Mouse (Mus musculus) heart, postnatal 4 days (tissue): ENCODE results near the gene Pth2. TPM values are rescaled to one million over a fixed set of nuclear protein-coding genes. Genes with fewer than 3 reads are reported as not detected.

ENCODE experiments used
- DNase-seq: peaks from one replicate; pipeline ENCODE4 v3.0.0; 2021
- total RNA-seq, 2 experiments: library from RNA; stranded (reverse); gene quantifications; 2 replicates each; pipeline ENCODE4 v1.2.3; 2021

The Pth2 gene
- total RNA-seq, 2 experiments from 2014 or later: not detected

DNA sequence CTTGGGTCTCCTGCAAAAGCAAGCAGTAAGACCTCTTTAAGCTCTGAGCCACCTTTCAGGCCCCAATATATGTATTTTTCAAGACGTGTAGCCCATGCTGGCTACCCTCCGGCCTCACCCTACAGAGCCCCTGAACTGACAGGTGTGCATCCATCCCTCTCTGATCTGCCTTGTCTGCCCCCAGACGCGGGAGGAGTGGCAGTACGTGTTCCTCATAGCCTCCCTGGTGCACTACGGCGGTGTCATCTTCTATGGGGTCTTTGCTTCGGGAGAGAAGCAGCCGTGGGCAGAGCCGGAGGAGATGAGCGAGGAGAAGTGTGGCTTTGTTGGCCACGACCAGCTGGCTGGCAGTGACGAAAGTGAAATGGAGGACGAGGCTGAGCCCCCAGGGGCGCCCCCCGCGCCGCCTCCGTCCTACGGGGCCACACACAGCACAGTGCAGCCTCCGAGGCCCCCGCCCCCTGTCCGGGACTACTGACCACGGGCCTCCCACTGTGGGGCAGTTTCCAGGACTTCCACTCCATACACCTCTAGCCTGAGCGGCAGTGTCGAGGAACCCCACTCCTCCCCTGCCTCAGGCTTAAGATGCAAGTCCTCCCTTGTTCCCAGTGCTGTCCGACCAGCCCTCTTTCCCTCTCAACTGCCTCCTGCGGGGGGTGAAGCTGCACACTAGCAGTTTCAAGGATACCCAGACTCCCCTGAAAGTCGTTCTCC is 6.1 kb upstream of the Pth2 start:
- DNase-seq: no peak

DNA sequence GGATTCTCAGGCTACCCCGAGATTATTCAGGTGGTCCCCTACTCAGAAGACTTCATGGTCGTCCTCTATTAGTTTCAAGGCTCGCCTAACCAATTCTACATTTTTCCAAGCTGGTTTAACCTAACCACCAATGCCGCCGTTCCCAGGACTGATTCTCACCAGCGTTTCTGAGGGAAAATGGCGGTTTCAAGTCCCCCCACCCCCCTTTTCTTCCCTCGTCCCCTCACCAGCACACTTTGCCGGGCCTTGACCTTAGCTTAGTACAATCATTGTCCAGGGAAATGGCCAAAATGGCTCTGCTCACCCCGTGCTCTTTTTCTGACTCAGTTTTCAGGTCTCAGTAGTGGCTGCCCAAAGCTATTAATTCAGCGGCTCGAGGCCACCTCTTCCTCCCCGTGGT is 5.4 kb upstream of the Pth2 start:
- DNase-seq: no peak

GRCm38 (mm10) chr7:45175929-45176328 is 4.9 kb upstream of the Pth2 start:
- DNase-seq: no peak

DNA sequence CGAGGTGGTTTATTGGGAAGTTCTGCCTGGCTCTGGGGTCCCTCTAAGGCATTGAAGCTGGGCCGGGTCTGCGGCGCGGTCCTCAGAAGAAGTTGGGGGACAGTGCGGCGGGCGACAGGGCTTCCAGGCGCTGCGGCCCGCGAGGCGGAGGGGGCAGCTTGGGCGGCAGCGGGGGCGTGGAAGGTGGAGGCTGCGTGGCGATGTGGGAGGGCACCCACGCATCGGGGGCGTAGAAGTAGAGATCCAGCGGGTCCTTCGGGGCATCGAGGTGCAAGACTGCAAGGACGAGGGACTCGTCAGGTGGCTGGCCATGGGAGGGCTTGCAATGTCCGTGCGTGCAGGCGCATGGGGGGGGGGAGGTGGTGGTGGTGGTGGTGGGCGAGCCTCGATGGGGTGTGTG is 4.4 kb upstream of the Pth2 start:
- no peak for DNase-seq

DNA sequence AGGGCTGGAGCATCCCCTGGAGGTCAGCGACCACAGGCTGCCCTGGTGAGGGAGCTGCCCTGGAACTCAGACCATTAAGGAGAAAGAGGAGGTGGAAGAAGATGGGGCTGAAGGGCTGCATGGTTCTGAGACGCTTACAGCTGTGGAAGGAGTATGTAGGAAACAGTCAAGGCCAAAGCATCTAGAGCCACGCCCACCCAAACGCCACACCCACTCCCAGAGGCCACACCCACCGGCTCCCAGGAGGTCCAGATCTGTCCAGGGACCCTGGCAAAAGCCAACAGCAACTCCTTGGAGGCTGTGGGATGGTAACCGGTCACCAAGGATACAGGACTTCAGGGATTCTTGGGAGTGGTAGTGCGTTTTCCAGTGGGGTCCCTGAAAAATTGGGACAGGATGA is 2.2 kb upstream of the Pth2 start:
- DNase-seq: no peak

DNA sequence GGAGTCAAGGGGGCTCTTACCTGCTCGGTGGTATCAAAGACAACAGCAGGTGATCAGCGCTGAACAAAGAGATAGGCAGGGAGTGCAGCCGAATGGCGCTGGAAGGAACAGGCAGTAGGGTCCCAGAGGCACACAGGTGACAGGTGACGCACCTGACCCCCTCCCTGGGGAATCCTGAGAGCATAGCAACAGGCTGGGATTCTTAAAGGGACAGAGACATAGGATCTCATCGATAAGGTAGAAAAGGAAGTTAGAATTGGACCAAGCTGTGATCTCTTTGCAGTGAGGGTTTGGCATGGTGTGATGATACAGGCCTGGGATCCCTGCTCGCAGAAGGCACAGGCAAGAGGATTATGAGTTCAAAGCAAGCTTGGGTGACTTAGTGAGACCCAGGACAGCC is 1.3 kb upstream of the Pth2 start, which contains the start of gene Gfy:
Gene Gfy (minus strand): TSS at position 101 of the 400 bp plus-strand sequence.
- DNase-seq: no peak

- peak; percentile 32 for DNase-seq
Observed at GRCm38 (mm10) chr7:45181540-45181939, 745 bp downstream of the Pth2 start.

GRCm38 (mm10) chr7:45182199-45182601 is 1.4 kb downstream of the Pth2 start:
- DNase-seq: peak; percentile 89

DNA sequence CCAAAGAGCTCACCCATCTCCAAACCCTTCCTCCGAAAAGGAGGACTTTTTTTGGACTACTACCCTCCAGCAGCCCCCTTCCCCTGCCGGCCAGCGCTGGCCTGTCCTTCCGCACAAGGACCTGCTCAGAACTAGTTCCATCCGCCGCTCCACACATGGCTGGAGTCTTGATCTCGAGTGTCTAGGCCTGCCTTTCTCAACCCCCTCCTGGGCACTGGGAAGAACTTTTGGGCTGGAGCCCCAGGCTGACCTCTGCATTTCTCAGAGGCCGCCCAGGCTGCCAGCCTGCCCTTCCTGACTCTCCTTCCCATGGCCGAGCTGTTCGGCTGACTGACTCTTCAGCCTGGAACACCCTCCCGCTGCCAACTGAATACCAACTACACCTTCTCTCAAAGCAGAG is 1.8 kb downstream of the Pth2 start:
- DNase-seq: no peak

GRCm38 (mm10) chr7:45183672-45184071 is 2.9 kb downstream of the Pth2 start:
- DNase-seq: no peak

DNA sequence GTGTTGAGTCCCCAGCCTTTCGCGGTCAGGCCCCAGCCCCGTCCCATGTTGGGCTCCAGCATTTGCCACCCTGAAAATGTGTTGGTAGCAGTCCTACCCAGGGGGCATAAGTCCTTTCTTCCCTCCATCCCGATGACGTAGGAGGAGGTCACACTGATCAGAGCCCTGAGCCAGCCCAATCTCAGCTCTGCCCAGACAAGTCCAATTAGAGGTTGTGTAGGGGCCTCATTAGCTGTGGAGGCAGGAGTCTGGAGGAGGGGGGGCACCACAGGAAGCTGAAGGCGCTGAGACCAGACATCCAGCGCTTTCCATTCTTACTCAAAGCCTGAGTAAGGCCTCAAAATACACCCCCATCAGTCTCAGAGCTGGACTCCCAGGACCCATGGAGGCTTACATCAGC is 5.1 kb downstream of the Pth2 start:
- no peak for DNase-seq

- no peak for DNase-seq
Observed at GRCm38 (mm10) chr7:45189600-45189999, 8.8 kb downstream of the Pth2 start.

GRCm38 (mm10) chr7:45190186-45190585 is 9.4 kb downstream of the Pth2 start:
- DNase-seq: no peak

DNA sequence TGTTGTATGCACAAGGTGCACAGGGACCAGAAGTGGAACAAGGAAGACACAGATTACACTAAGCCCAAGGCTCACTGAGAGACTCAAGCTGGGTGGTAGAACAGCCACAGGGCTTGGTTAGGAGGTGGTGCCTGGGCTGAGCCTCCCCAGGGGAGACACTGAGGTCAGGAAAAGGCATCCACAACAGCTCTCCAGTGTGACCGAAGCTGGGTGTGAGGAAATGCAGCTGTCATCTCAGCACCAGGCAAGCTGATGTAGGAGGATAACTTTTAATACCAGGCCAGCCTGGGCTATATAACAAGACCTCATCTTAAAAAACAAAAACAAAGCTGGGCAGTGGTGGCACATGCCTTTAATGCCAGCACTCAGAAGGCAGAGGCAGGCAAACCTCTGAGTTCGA is 10.4 kb downstream of the Pth2 start:
- DNase-seq: no peak

GRCm38 (mm10) chr7:45191803-45192363 is 11.1 kb downstream of the Pth2 start:
- no peak for DNase-seq

DNA sequence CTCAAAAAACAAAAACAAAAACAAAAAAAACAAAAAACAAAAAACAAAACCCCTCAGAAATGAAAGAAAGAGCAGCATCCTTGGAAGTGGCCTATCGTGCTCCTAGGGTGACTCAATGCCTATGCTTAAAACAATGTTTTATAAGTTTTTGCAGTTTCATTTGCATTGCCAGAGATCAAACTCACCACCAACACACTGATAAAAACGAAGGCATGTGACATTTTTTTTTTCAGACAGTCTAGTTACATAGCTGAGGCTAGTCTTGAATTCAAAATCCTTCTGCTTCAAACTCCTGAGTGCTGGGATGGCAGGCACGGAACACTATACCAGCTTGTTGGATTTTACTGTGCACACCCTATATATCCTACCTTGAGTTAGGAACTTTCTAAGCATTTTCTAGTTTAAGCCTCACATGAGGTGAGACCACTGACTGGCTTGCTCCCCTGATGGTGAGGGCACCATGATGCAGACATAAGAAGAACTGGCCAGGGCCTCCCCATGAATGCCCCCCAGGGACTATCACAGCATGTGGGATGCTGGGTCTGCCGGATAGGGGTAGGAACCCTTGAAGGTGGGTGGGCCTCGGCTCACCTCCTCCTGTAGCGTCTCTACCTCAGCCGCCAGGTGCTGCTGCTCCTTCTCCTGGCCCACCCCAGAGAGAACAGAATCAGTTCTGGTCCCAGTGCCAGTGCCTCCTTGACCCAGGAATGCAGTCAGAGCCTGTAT is 12.0 kb downstream of the Pth2 start:
- no peak for DNase-seq

DNA sequence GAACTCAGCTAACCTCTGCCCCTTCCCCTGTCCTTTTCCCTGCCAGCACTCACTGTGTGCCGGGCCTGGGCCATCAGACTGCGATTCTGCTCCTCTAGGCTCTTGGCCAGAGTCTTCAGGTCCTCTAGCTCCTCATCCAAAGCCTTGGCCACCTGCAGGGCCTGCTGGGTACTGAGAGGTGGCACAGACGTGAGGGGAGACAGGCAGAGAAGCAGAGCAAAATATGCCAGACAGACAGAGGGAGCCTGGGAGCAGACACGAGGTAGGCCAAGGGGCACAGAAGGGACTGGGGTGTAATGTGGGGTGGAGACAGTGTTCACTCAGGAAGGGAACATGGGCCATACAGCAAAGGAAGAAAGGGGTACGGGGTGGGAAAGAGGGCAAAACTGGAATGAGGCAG is 12.6 kb downstream of the Pth2 start:
- DNase-seq: no peak

- no peak for DNase-seq
Observed at GRCm38 (mm10) chr7:45193871-45194785, 13.3 kb downstream of the Pth2 start.

- no peak for DNase-seq
Observed at GRCm38 (mm10) chr7:45195341-45196175, 14.8 kb downstream of the Pth2 start.

DNA sequence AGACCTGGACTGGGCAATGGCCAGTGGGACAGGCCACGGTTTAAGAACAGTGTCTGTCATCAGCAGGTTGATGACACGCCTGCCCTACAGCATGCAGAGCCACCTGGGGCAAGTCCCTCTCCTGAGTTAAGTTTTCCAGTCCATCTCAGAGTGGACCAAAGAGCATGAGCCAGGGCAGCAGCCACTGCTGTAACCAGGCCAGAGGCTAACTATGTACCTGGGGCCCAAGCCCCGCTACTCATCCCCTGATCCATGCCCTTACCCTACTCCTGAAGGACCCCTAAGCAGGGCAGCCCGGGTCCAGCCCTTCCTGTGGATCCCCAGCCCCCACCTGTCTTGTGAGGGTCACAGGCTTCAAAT is 15.4 kb downstream of the Pth2 start:
- no peak for DNase-seq

DNA sequence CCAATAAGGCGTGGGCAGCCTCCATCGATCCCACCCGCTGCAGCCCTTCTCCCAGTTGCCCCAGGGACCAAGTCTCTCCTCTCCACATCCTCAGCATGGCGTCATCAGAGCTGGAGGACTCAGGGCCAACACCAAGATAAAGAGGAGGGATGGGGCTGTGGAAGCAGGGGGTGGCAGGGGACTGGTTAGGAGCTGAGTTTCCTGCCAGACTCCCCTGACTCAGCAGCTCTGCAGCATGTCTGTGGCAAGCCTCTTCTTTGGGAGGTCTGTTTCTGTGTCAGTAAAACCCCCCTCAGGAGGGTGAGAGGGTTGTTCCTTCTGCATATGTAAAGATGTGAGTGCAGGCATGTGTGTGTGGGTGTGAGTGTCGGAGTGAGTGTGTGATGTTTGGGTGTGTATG is 16.2 kb downstream of the Pth2 start:
- DNase-seq: no peak

- DNase-seq: peak; percentile 85
Observed at GRCm38 (mm10) chr7:45198435-45198834, 17.6 kb downstream of the Pth2 start.
